ENCODE assay signal across 27 mouse cellular contexts in genomic region chr17:45829571-45829970, GRCm38 (mm10).
"Had no signal": no experiment of that assay in that cellular context is flagged by ENCODE, and none has a peak within 500 bp of the region (broad histone marks: within the 10 kb centered on the region; RNA-seq: fewer than 3 reads in every experiment).

No protein-coding gene starts in this region.

- H3K9me3 ChIP-seq: heart, embryonic 15.5 days had no signal

- ATAC-seq: hindbrain, postnatal 0 days; intestine, postnatal 0 days; liver, postnatal 0 days had no signal

- H3K4me1 ChIP-seq: heart, embryonic 13.5 days; heart, embryonic 15.5 days; liver, embryonic 13.5 days; liver, embryonic 15.5 days had no signal

- H3K36me3 ChIP-seq: heart, embryonic 13.5 days; heart, embryonic 15.5 days; hindbrain, embryonic 13.5 days; hindbrain, embryonic 15.5 days; limb, embryonic 10.5 days; limb, embryonic 12.5 days; liver, embryonic 13.5 days; liver, embryonic 15.5 days had no signal

- H3K9ac ChIP-seq: heart, embryonic 13.5 days; heart, embryonic 15.5 days; hindbrain, embryonic 13.5 days; hindbrain, embryonic 15.5 days; limb, embryonic 12.5 days; liver, embryonic 13.5 days; liver, embryonic 15.5 days; liver, postnatal 0 days had no signal

- H3K4me2 ChIP-seq: heart, embryonic 11.5 days; heart, embryonic 13.5 days; heart, embryonic 15.5 days; hindbrain, embryonic 13.5 days; hindbrain, embryonic 15.5 days; limb, embryonic 12.5 days; liver, embryonic 11.5 days; liver, embryonic 13.5 days; liver, embryonic 15.5 days had no signal

- H3K27ac ChIP-seq: heart, adult 2 months; heart, embryonic 13.5 days; heart, embryonic 15.5 days; hindbrain, embryonic 13.5 days; hindbrain, embryonic 15.5 days; hindbrain, postnatal 0 days; layer of hippocampus, adult 2 months; left cerebral cortex, adult 2 months; limb, embryonic 10.5 days; limb, embryonic 12.5 days; liver, embryonic 13.5 days; liver, embryonic 15.5 days had no signal

- H3K4me3 ChIP-seq: heart, adult 2 months; heart, embryonic 13.5 days; heart, embryonic 15.5 days; hindbrain, embryonic 13.5 days; hindbrain, embryonic 15.5 days; layer of hippocampus, adult 2 months; left cerebral cortex, adult 2 months; limb, embryonic 10.5 days; limb, embryonic 12.5 days; liver, embryonic 13.5 days; liver, embryonic 15.5 days had no signal

- H3K27me3 ChIP-seq: hindbrain, embryonic 13.5 days; hindbrain, embryonic 15.5 days; limb, embryonic 12.5 days; liver, embryonic 13.5 days; liver, embryonic 15.5 days had no signal

- DNase-seq: gastrocnemius, postnatal 14 days; gastrocnemius, postnatal 36 days; heart, adult 11 months; heart, adult 2 months; heart, postnatal 14 days; heart, postnatal 36 days; kidney, adult 18-20 months; kidney, adult 8-10 months; kidney, postnatal 10 days; kidney, postnatal 25 days; kidney, postnatal 4 days; liver; liver, embryonic 13.5 days; liver, postnatal 0 days had no signal
